Mouse (Mus musculus): ENCODE data around the gene Tns2. TPM values are rescaled to one million over a fixed set of nuclear protein-coding genes. Genes with fewer than 3 reads are reported as not detected.
A peak's percentile ranks its signal among the peaks of the same experiment; 100 is the strongest.

Gene Tns2
- total and polyA plus RNA-seq, 2 experiments from 2014 or later = 24.6 to 57.9 TPM

- Histone ChIP-seq H3K9me3 (replicated peaks; ENCODE audit: control insufficient read depth, low read length) (no peaks in the 10 kb centered on the region), H3K27me3 (ENCODE audit: control insufficient read depth, insufficient read depth, low read length) (no peaks in the 10 kb centered on the region), H3K4me1 (ENCODE audit: control insufficient read depth, insufficient read depth) (no peaks in the 10 kb centered on the region), H3K36me3 (replicated peaks; ENCODE audit: control insufficient read depth, insufficient read depth, low read length) (peaks cover 68% of the 10 kb centered on the region), H3K4me3 (ENCODE audit: low read depth, low read length) (no peak overlapping the region), H3K27ac (ENCODE audit: low read depth) (no peak overlapping the region), H3K9ac (replicated peaks; ENCODE audit: low read depth, low read length) (no peak overlapping the region), H3K4me2 (ENCODE audit: low read depth, low read length) (no peak overlapping the region)
- DNase-seq (ENCODE audit: low spot score) = no peak
- peak; percentile 7; the same call in 1 of the 2 replicates for ATAC-seq (ENCODE audit: insufficient read depth, low read depth)
- 67% methylated on average over 11 of the region's 11 CpGs for WGBS
- no peak for TF ChIP-seq CTCF (IDR thresholded peaks at IDR 0.05; ENCODE audit: low read depth)
- no peak for TF ChIP-seq EP300 (IDR thresholded peaks at IDR 0.05; ENCODE audit: low read depth)
Measured at GRCm38 (mm10) chr15:102116753-102117415, 16.7 kb downstream of the Tns2 start.

DNA sequence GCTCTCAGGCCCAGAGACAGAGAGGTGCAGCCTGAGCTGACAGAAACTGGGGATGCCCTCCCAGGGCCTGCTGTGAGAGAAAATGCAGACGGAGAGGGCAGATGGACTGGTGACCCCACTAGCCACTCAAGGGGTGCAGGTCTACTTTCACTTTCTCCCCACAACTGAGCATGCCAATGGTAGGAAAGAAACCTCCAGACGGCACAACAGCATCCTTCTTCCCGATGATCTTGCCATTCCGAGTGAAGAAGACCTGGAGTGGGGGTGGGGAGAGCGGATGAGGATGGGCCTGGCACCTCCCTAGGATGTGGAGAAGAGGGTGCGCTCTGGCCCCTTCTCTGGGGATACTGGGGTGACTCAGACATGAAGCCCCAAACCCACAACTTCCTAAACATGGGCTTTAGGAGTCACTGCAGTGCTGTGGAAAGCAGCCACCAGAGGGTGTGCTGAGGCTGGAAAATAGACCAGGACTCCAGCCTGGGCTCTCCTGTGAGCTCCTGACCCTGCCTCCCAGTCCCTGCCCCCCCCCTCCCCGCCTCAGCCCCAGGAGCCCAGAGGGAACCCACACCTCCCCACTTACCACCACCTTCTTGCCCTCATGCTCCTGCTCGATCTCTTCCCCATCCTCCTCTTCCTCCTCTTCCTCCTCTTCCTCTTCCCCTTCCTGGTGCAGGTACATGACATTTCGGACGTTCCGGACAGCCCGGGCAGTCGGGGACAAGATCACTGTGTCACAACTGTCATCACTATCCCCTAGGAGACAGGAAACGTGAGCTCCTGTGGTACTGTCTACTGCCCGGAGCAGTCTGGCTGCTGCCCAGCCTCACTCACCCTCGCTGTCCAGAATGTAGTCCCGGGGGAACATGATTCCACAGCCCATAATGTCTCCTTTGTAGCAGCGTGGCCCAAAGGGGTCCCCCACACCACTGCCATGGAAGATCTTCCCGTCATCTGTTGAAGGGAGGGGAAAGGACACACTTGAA is 17.5 kb downstream of the Tns2 start:
- no peak overlapping the region for H3K4me2 ChIP-seq (ENCODE audit: low read depth, low read length)
- H3K9me3 ChIP-seq (replicated peaks; ENCODE audit: control insufficient read depth, low read length) = no peaks in the 10 kb centered on the region
- H3K4me3 ChIP-seq (ENCODE audit: low read depth, low read length) = no peak overlapping the region
- H3K27ac ChIP-seq (ENCODE audit: low read depth) = no peak overlapping the region
- TF ChIP-seq EP300 (IDR thresholded peaks at IDR 0.05; ENCODE audit: low read depth) (no peak), CTCF (IDR thresholded peaks at IDR 0.05; ENCODE audit: low read depth) (peak; percentile 47)
- no peak overlapping the region for H3K9ac ChIP-seq (replicated peaks; ENCODE audit: low read depth, low read length)
- H3K36me3 ChIP-seq (replicated peaks; ENCODE audit: control insufficient read depth, insufficient read depth, low read length) = peaks cover 65% of the 10 kb centered on the region
- no peaks in the 10 kb centered on the region for H3K4me1 ChIP-seq (ENCODE audit: control insufficient read depth, insufficient read depth)
- H3K27me3 ChIP-seq (ENCODE audit: control insufficient read depth, insufficient read depth, low read length) = no peaks in the 10 kb centered on the region
- DNase-seq (ENCODE audit: low spot score) (peak; percentile 33), ATAC-seq (ENCODE audit: insufficient read depth, low read depth) (peak; percentile 49)
- 57% methylated on average over 19 of the region's 19 CpGs for WGBS

GRCm38 (mm10) chr15:102118591-102118990 is 18.4 kb downstream of the Tns2 start:
- WGBS = 89% methylated on average over 4 of the region's 4 CpGs
- H3K9ac ChIP-seq (replicated peaks; ENCODE audit: low read depth, low read length) = no peak overlapping the region
- TF ChIP-seq EP300 (IDR thresholded peaks at IDR 0.05; ENCODE audit: low read depth) (no peak), CTCF (IDR thresholded peaks at IDR 0.05; ENCODE audit: low read depth) (no peak)
- no peak for DNase-seq (ENCODE audit: low spot score)
- H3K4me3 ChIP-seq (ENCODE audit: low read depth, low read length) = no peak overlapping the region
- no peaks in the 10 kb centered on the region for H3K4me1 ChIP-seq (ENCODE audit: control insufficient read depth, insufficient read depth)
- no peaks in the 10 kb centered on the region for H3K27me3 ChIP-seq (ENCODE audit: control insufficient read depth, insufficient read depth, low read length)
- H3K36me3 ChIP-seq (replicated peaks; ENCODE audit: control insufficient read depth, insufficient read depth, low read length) = peaks cover 60% of the 10 kb centered on the region
- H3K4me2 ChIP-seq (ENCODE audit: low read depth, low read length) = no peak overlapping the region
- ATAC-seq (ENCODE audit: insufficient read depth, low read depth) = no peak
- no peaks in the 10 kb centered on the region for H3K9me3 ChIP-seq (replicated peaks; ENCODE audit: control insufficient read depth, low read length)
- no peak overlapping the region for H3K27ac ChIP-seq (ENCODE audit: low read depth)

DNA sequence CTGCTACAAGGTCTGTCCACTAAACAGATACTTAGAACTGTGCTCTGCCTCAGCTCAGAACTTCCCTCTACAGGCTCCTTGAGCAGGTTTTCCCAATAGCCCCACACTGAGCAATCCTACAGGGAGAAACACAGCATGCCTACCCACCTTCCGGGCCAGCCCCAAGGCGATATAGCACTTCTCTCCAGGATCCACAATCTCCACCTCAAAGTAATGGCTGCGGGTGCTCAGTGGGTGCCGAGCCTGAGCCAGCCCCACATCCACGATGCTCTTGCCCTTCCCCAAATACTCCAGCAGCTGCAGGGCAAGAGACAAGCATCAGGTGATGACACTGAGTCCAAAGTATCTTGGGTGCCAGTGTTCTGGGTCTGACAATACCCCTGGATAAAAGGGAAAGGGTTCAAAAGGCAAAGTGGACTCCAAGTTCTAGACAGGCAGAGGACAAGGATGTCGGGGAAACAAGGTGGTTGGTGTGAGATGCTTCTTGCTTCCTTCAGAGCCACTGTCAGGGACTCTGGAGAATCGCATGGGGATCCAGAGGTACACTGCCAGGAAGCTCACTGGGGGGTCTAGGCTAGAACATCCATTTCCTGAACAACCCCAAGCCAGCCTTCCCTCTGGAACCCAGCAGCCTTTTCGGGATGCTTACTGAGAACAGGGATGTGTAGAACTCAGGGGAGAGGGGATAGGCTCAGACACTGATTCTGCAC is 19.1 kb downstream of the Tns2 start:
- TF ChIP-seq EP300 (IDR thresholded peaks at IDR 0.05; ENCODE audit: low read depth) (no peak), CTCF (IDR thresholded peaks at IDR 0.05; ENCODE audit: low read depth) (no peak)
- no peaks in the 10 kb centered on the region for H3K4me1 ChIP-seq (ENCODE audit: control insufficient read depth, insufficient read depth)
- H3K4me2 ChIP-seq (ENCODE audit: low read depth, low read length) = no peak overlapping the region
- no peak for DNase-seq (ENCODE audit: low spot score)
- H3K9me3 ChIP-seq (replicated peaks; ENCODE audit: control insufficient read depth, low read length) = no peaks in the 10 kb centered on the region
- H3K27ac ChIP-seq (ENCODE audit: low read depth) = no peak overlapping the region
- H3K9ac ChIP-seq (replicated peaks; ENCODE audit: low read depth, low read length) = no peak overlapping the region
- H3K27me3 ChIP-seq (ENCODE audit: control insufficient read depth, insufficient read depth, low read length) = no peaks in the 10 kb centered on the region
- WGBS = 65% methylated on average over 8 of the region's 8 CpGs
- peaks cover 54% of the 10 kb centered on the region for H3K36me3 ChIP-seq (replicated peaks; ENCODE audit: control insufficient read depth, insufficient read depth, low read length)
- ATAC-seq (ENCODE audit: insufficient read depth, low read depth) = no peak
- no peak overlapping the region for H3K4me3 ChIP-seq (ENCODE audit: low read depth, low read length)

DNA sequence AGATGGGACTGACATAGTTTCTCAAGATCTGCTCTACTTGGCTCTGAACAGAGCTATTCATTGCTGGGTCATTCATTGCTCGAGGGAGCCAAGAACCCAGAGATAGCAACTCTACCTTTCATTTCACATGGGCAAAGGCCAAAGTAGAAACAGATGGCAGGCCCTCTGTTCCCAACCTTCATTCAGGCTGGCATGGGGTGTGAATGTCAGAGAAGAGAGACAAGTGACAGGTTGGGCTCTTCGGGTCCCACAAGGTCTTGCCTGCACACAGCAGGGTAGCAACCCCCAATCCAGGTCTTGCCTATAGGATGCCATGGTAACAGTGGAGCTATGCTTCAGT is 19.6 kb downstream of the Tns2 start:
- 48% methylated on average over 2 of the region's 2 CpGs for WGBS
- Histone ChIP-seq H3K9ac (replicated peaks; ENCODE audit: low read depth, low read length) (no peak overlapping the region), H3K4me1 (ENCODE audit: control insufficient read depth, insufficient read depth) (no peaks in the 10 kb centered on the region), H3K4me3 (ENCODE audit: low read depth, low read length) (no peak overlapping the region), H3K4me2 (ENCODE audit: low read depth, low read length) (no peak overlapping the region), H3K9me3 (replicated peaks; ENCODE audit: control insufficient read depth, low read length) (no peaks in the 10 kb centered on the region), H3K27me3 (ENCODE audit: control insufficient read depth, insufficient read depth, low read length) (no peaks in the 10 kb centered on the region), H3K36me3 (replicated peaks; ENCODE audit: control insufficient read depth, insufficient read depth, low read length) (peaks cover 54% of the 10 kb centered on the region), H3K27ac (ENCODE audit: low read depth) (no peak overlapping the region)
- DNase-seq (ENCODE audit: low spot score) (no peak), ATAC-seq (ENCODE audit: insufficient read depth, low read depth) (no peak)
- no peak for TF ChIP-seq EP300 (IDR thresholded peaks at IDR 0.05; ENCODE audit: low read depth)
- TF ChIP-seq CTCF (IDR thresholded peaks at IDR 0.05; ENCODE audit: low read depth) = no peak

Data from heart, postnatal 0 days (tissue).